Mouse (Mus musculus): ENCODE measurements around the gene Eci1. TPM values are rescaled to one million over a fixed set of nuclear protein-coding genes. Genes with fewer than 3 reads are reported as not detected.
A peak's percentile ranks its signal among the peaks of the same experiment; 100 is the strongest.

Gene Eci1
- total RNA-seq, 2 experiments from 2014 or later, result 409 to 483 TPM

DNA sequence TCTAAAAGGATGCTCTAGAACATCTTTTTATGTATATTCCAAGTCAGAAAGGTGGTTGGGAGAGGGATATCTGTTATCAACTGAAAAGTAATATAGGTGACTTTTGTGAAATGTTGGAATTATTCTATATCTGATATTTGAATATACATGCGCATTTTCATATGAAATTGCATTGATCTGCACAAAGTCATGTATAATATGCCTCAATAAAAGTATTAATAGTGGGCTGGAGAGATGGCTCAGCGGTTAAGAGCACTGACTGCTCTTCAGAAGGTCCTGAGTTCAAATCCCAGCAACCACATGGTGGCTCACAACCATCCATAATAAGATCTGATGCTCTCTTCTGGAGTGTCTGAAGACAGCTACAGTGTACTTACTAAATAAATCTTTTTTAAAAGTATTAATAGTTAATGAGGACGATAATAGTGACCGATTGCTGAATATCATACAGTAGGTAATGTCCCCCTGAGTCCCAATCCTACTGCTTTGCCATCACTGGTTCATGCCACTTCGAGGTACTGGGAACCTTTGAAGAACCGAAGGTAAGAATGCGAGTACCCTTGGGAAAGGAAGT is 43.0 kb downstream of the Eci1 start:
- intact Hi-C loops (cut with DNase I), result no loop called here
- DNase-seq (ENCODE audit: low spot score), result no peak

DNA sequence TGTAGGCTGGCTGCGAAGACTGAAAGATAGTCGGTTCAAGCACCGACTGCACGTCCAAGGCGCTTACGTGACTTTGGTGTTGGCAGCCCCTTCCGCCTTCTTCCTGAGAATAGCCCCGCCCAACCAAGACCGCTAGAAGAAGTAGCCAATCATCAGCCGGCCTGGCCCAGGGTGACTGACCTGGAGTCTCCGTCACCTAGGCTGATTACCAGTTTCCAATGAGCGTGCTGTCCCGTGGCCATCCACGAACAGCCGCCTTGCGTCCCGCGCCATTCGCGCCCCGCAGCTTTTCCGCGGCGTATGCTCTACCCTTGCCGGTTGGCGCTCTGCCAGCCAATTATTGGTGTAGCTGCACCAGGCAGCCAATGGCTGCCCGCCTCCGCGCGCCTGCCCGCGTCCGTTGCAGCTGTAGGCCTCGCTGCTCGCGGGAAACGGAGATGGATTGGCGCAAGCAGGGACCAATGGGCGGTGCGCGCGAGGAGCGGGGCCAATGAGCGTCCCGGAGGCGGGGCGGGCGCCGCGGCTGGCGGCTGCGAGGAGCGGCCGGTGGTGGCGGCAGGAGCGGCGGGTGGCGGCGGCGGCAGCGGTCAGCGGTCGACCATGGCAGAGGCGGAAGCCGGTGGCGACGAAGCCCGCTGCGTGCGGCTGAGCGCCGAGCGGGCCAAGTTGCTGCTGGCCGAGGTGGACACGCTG is 43.6 kb downstream of the Eci1 start, which contains the start of the genes E4f1 and Pgp:
Gene E4f1 (minus strand): TSS at position 404 of the 693 bp plus-strand sequence.
Gene Pgp (plus strand): TSS at position 483 of the 693 bp plus-strand sequence.
- intact Hi-C loops (cut with DNase I), result no loop called here
- DNase-seq (ENCODE audit: low spot score), result peak; percentile 98

DNA sequence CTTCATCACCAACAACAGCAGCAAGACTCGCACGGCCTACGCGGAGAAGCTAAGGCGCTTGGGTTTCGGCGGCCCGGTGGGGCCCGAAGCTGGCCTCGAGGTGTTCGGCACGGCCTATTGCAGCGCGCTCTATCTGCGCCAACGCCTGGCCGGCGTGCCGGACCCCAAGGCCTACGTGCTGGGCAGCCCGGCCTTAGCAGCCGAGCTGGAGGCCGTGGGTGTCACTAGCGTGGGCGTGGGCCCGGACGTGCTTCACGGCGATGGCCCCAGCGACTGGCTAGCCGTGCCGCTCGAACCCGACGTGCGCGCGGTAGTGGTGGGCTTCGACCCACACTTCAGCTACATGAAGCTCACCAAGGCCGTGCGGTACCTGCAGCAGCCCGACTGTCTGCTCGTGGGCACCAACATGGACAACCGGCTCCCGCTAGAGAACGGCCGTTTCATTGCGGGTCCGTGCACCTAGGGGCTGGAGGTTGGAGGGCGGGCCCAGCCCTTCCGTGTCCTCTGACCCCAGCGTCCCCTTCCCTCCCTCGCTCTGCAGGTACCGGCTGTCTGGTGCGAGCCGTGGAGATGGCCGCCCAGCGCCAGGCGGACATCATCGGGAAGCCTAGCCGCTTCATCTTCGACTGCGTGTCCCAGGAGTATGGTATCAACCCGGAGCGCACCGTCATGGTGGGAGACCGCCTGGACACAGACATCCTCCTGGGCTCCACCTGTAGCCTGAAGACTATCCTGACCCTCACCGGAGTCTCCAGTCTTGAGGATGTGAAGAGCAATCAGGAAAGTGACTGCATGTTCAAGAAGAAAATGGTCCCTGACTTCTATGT is 44.5 kb downstream of the Eci1 start:
- intact Hi-C loops (cut with DNase I), result no loop called here
- no peak for DNase-seq (ENCODE audit: low spot score)

DNA sequence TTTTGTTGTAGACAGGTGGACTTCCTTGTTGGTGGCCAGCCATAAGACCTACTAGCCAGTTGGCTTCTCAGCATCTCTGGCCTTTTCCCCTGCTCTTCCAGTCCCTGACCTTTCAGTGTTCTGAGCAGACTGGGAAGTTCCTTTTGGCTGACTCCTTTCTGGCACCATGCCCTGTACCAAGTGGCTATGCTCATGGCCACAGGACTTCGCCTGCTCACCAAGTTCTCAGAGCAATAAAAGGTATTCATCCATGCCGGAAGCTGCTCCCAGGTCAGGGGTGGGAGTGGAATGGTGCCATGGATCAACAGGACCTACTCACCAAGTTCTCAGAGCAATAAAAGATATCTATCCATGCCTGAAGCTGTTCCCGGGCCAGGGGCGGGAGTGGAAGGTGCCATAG is 46.1 kb downstream of the Eci1 start:
- DNase-seq (ENCODE audit: low spot score), result no peak
- intact Hi-C loops (cut with DNase I), result no loop called here

DNA sequence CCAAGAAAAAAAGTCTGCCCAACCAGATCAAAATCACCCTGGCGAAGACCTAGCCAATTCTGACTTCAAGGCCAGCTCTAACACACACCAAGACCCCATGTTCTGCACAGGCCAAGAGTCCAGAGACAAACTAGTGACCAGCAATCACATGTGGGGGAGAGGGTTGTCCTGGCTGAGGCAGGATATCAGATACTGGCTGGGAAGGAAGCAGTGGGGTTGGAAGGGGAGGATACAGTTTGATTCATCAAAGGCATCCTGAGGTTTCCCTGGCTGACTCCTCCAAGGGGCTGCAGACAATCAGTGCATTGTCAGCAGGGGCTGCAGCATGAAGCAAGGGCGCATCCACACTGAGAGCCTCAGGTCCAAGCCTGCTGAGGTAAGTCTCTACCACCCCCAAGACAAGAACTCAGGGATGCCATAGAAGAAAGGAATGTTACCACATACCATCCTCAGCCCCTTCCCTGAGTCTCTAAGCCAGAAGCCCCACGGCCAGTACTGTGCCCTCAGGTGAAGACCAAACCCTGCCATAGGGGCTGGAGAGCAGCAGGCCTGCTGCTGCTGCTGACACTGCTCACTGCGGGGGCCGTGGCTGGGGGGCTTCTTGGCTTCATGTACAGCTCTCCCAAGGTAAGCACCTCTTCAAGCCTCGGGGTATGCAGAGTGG is 47.3 kb downstream of the Eci1 start, which contains the start of gene Bricd5:
Gene Bricd5 (plus strand): TSS at position 273 of the 664 bp plus-strand sequence.
- intact Hi-C loops (cut with DNase I), result no loop called here

DNA sequence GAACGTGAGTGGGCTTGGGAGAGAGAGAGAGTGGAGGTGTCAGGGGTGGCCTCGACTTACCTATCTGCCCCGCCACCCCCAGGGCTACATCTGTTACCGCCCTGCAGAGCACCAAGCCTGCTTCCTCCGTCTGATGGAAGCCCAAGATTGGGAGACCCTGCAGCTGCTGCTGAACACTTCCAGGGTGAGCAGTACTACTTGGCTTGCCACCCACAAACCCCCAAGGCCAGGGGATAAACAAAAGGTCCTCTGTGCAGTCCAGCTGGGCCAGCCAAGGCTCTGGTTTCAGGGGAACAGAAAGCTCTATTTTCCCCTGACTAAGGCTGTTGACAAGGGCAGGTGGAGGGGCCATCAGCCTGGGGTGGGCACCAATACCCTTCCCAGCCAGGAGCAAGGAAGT is 48.1 kb downstream of the Eci1 start:
- intact Hi-C loops (cut with DNase I), result no loop called here
- no peak for DNase-seq (ENCODE audit: low spot score)

More for the DNA sequence above, 47.3 kb downstream of the Eci1 start, which contains the start of gene Bricd5:
- no peak for DNase-seq (ENCODE audit: low spot score)

DNA sequence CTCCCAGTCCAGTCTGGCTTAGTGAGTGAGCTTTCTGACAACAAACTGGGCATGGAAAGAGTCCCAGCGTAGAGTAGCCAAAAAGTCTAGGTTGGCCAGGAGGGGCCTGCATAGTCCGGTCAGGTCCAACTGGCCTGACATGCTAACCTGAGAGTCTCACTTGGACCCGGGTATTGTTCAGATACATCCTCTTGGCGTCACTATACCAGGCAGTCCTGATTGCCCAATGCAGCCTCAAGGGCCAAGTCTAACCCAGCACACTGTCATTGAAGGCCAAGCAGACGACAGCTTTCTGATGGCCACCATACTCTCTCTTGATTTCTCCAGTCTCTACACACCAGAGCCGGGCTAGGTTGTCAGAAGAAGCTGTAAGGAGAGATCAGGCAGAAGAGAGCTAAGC is 49.1 kb downstream of the Eci1 start:
- intact Hi-C loops (cut with DNase I), result loop anchor here (5.0 kb wide), 2 partner anchors 37 to 197 kb away; no protein-coding TSS in a partner anchor
- DNase-seq (ENCODE audit: low spot score), result no peak

DNA sequence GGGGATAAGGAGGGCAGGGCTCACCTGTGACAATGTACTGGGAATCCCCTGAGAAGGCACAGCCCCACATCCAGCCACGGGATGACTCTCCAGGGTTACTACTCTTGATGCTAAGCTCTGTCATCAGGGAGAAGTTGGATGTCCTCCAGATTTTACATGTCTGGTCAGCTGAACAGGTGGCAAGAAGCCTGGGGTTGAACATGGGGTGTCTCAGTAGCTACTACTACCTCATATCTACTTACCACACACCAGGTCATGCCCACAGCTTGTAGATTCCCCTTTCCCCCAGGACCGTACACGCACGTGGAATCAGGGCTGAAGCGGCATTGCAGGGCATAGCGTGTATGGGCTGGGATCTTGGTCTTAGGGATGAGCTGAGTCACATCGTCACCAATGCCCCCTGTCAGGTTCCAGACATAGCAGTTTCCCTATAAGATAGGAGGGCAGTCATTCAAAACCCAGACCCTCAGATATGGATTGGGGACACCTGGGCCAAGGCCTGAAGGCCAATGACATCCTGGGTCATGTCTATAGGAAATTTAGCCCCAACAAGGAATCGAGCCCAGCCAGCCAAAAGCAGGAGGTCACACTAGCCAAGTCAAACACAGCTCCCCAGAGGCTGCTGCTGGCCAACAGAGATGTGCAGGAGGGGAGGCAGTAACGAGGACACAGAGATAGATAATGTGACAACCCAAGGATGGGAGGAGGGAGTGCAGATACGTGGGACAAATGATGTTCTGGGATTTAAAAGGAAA is 49.8 kb downstream of the Eci1 start:
- intact Hi-C loops (cut with DNase I), result loop anchor here (5.0 kb wide), 2 partner anchors 36 to 196 kb away; no protein-coding TSS in a partner anchor
- DNase-seq (ENCODE audit: low spot score), result no peak

DNA sequence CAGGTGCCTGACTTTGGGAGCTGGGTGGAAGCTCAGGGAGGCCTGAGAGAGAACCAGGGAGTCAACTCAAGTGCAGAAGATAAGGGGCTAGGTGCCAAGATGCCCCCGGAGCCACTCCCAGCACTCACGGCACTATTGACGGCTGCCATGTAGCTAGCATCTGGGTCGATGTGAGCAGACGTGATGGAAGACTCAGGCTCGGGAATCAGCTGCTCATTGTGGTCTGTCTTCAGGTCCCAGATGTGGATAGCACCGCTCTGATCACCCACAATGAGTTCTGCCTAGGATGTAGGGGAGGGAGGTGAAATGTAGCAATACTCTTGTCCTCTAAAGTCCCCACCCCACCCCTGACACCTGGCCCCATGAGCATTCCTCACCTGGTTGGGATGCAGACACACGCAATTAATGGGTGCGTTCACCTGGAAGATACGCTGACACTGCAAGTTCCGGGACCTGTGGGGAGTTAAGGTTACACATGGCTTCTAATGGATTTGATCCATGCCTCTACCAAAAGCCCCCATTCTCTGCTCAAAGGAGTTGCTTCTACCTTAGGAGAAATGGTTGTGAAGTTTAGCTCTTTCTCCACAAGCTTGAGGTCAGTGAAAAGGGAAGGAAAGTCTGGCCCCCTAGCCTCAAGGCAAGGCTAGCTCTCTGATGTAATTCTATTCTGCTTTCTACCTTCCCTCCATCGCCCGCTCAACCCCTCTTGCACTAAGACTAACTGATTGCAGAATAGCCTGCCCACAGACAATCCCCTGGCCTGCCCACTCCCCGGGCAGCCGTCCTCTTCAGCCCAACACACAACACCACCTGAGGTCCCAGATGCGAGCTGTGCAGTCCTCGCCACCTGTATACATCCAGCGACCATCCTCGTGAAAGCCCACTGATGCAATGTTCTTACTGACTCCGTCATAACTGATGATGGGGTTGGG is 50.9 kb downstream of the Eci1 start:
- DNase-seq (ENCODE audit: low spot score), result no peak
- intact Hi-C loops (cut with DNase I), result loop anchor here (5.0 kb wide), 2 partner anchors 35 to 195 kb away; no protein-coding TSS in a partner anchor

DNA sequence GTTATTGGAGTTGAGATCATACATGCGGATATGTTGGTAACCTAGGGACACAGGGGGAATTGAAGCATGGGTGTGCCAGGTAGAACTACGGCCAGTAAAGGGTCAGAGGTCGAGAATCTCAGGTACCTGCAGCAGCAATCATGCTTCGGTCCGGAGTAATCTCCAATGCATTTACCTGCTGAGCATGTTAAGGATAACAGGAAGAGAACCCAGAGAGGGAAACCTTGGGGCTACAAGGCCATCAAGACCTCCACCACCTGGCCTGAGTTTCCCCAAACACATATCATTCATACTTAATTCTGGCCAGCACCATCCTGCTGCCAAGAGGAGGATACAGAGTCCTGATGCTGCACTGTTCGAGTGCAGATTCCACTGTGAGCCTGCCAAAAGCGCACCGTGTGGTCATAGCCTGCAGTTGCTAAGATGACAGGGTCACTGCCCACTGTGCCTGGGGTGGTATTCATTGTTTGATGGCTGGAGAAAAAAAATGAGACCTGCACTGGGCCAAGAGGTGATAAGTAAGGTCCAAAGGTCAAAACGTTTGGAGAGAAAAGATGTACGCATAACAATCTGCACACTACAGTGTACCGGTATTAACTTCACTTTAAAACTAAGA is 51.7 kb downstream of the Eci1 start:
- intact Hi-C loops (cut with DNase I), result loop anchor here (5.0 kb wide), 2 partner anchors 34 to 194 kb away; no protein-coding TSS in a partner anchor

DNA sequence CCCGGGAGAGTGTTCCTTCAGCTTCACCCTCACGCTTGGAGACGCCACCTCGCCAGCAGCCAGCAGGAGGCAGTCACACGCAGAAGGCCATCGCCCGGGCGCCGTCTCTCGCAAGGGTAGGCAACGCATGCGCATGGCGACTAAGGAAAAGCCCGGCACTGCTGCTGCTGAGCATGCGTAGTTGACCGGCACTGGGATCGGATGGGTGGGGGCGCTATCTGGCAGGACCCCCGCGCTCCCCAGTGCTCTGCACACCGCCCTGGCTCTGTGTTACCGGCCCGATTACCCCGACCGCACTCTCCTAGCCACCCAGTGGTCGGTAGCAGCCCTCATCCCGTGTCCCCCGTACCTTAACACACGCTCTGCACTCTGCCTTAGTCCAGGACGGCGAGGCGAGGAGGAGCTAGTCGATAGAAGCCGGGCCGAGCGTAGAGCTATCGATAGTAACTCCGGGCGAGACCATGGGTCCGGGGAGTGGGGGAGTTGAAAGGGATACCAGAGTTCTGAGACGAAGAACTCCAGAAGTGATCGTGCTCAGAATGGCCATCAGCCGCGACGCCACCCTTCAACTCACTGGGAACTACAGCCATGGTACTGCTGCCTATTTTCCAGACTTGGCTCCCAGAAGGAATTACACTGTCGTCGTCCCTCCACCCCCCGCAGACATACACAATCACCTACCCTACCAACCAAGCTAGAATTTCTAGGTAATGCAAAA is 52.4 kb downstream of the Eci1 start, which contains the start of gene Mlst8:
Gene Mlst8 (minus strand): TSS at position 416 of the 718 bp plus-strand sequence.
- peak; percentile 93 for DNase-seq (ENCODE audit: low spot score)
- intact Hi-C loops (cut with DNase I), result loop anchor here (5.0 kb wide), 2 partner anchors 33 to 193 kb away; no protein-coding TSS in a partner anchor

More for the DNA sequence above, 51.7 kb downstream of the Eci1 start:
- no peak for DNase-seq (ENCODE audit: low spot score)

DNA sequence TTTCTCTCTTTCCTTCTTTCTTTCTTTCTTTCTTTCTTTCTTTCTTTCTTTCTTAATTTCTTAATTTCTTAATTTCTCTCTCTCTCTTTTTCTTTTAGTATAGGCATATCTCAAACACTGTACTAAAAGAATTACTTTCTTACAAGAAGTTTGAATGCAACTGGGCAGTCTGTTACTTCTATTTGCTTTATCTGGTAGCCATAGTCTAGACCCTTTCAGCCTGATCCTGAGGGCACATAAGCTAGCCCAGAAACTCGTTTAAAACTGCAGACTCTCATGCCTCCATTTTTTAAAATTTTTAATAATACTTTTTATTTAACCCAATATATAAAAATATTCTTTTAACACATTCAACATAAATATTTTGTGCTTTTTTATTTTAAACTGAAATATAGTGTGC is 53.0 kb downstream of the Eci1 start:
- intact Hi-C loops (cut with DNase I), result loop anchor here (5.0 kb wide), 2 partner anchors 33 to 193 kb away; no protein-coding TSS in a partner anchor
- DNase-seq (ENCODE audit: low spot score), result no peak

DNA sequence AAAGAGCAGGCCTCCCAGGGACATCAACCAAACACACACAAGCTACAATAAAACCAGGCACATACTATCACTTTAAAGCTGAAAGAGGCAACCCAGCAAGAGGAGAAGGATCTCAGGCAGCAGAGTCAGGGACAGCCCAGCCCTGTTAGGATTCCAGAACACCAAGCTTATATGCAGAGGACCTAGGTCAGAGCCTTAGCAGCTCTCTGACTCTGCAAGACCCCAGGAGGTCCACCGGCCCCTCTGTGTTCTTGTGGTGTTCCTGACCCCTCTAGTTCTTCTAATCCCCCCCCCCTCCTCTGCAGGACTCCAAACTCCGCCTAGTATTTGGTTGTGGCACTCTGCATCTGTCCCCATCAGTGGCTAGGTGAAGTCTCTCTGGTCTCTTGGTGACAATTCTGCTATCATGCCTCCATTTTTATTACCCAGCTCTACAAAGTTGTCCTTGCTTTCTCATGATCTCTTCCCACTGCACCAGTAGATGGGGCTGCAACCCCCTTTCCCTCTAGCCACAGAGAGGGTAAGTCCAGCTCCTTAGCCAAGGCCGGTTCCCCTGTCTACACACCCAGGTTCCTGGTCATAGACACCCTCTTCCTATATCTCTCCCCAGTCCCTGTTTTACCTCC is 53.9 kb downstream of the Eci1 start:
- intact Hi-C loops (cut with DNase I), result no loop called here
- no peak for DNase-seq (ENCODE audit: low spot score)

DNA sequence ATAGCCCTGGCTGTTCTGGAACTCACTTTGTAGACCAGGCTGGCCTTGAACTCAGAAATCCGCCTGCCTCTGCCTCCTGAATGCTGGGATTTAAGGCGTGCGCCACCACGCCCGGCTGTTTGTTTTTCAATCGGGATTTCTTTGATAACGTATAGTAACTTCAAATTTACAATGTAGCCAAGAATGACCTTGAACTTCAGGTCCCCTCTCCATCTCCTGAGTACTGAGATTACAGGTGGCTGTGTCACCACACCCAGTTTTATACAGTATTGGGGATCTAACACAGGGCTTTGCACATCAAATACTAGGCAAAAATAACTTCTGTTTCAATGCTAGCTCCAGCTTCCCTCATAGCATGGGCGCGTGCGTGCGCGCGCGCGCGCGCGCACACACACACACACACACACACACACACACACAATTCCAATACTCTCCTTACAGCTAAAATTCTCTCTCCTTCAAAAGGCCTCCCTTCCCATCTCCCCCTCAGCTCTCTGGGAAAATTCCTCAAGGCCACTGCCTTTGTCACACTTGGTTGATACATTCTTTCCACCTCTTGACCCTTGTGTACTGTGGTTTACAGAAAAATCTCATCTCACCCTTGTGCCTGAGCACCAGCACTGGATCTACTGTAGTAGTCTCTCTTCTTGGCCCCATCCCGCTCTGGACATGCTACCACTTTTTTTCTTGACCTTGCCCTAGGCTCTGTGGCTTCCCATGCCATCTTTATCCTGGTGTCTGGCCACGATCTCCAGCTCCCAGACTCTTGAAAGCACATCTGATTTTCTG is 54.8 kb downstream of the Eci1 start:
- DNase-seq (ENCODE audit: low spot score), result no peak
- intact Hi-C loops (cut with DNase I), result no loop called here

DNA sequence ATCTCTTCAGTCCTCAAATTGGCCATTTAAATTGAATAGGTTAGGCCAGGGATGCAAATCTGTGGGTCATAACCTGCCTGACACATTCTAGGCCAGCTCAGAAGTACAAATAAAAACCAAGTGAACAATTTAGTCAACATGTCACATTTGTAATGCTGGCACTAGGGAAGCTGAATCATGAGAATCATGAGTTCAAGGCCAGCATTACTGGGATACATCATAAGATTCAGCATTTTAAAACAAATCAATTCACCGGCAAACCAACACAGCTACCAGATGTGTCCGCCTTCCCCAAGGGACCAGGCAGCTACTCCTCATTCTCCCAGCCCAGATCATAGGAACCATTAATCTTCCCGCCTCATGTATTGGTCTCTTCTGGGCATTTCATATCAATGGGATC is 57.1 kb downstream of the Eci1 start:
- intact Hi-C loops (cut with DNase I), result no loop called here
- no peak for DNase-seq (ENCODE audit: low spot score)
